Mouse (Mus musculus): ENCODE results near the gene Znhit1.
"Not testable (repeated sequence)": the region's sequence is repeated elsewhere in the genome, so short reads cannot be mapped to it uniquely, and the experiment has no call there.

Znhit1 gene

DNA sequence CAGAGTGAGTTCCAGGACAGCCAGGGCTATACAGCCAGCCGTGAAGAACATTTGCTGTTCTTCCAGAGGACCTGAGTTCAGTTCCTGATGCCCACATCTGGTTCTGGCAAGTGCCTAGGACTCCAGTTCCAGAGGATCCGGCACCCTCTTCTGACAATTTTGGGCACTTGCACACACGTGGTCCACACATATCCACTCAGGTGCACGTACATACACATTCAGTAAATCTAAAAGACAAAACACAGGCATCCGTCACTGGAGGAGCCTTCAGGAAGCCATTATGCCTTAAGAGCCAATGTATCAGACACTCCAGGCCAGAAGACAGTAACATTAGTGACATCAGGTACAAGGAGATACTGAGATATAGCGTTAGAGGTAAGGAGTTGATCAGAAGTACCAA, 37.3 kb downstream of the Znhit1 start:
- DNase-seq = no peak

DNA sequence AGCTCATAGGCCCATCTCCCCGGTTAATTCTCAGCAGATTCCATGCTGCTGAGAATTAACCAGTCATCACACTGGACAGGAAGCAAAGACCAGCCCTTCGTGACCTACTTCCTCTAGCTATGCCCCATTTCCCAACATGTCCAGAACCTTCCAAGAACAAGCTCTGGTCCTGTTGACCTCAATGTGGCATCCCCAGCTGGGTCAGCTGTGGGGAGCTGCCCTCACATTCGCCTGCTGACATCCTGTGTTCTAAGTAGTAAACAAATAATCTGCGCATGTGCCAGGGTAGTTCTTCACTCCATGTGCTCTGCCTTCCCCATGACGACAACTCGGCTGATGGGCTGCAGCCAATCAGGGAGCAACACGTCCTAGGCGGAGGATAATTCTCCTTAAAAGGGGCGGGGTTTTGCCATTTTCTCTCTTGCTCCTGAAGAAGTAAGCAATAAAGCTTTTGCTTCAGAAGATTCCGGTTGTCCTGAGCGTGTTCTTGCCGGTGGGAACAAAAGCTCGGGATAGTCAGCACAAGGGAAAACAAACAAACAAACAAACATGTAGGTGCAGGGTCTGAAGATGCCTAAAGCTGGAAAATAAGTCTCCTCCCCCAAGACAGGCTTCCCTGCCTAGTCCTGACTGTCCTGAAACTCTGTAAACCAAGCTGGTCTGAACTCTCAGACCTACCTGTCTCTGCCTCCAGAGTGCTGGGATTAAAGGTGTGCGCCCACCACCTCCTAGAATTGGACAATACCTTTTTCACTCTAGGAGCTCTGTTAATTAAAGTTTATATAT, 38.1 kb downstream of the Znhit1 start:
- DNase-seq = not testable (repeated sequence)

DNA sequence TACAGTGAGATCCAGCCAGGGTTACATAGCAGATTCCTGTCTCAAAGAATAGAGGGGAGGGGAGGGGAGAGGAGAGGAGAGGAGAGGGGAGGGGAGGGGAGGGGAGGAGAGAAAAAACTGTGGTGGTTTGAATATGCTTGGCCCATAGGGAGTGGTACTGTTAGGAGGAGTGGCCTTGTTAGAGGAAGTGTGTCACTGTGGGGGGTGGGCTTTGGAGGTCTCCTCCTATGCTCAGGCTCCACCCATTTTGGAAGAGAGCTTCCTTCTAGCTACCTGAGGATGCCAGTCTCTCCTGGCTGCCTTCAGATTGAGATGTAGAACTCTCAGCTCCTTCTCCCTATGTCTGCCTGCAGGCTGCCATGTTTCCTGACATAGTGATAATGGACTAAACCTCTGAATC, 39.9 kb downstream of the Znhit1 start:
- DNase-seq = no peak

DNA sequence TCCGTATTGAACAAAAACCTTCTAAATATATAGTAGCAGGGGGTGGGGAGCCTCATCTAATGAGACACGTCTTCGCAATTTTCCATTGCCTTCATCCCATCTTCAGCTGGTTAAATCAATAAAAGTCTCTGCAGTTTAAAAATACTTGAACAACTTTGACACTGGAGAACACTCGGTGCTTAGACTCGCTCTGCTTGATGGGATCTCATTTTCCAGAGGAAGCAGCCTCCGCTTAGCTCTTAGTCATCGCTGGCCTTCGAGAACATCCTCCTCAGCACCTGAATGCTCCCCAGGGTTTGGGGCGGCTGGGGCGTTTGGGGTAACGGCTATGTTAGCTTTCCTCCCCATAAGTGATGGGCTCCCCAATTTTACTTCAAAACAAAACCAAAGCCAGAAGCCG, 42.7 kb downstream of the Znhit1 start:
- DNase-seq = no peak

DNA sequence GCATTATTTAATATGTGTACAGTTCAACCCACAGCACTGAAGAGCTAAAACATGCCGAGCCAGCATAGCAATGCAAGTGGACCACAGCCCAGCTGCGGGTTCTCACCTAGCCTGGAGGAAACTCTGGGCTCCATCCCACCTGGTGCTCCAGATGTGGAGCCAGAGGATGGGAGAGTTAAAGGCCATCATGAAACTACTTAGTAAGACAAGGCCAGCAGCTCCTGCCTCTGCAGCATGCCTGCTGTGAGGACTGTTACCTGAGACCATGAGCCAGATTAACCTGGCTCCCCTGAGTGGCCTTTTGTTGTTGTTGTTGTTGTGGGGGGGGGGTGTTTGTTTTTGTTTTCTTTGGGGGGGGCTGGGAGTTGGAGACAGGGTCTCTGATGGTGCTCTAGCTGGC, 44.4 kb downstream of the Znhit1 start:
- DNase-seq = no peak

DNA sequence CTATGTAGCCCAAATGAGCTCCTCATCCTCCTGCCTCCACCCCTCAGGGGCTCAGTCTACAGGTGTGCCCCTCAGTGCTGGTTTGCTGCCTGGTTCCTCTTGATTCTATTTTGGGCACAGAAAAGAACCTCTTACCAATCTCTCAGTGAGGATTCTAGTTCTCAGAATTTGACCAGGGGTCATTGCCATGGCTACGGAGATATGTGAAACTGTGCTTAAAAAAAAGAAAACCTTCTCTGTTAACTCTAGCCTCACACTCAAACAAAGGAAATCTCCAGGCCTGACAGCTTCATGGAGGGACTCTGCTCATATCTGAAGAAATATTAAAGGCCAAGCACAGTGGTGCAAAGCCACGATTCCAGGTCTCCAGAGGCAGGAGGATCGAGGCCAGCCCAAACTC, 45.0 kb downstream of the Znhit1 start:
- no peak for DNase-seq

DNA sequence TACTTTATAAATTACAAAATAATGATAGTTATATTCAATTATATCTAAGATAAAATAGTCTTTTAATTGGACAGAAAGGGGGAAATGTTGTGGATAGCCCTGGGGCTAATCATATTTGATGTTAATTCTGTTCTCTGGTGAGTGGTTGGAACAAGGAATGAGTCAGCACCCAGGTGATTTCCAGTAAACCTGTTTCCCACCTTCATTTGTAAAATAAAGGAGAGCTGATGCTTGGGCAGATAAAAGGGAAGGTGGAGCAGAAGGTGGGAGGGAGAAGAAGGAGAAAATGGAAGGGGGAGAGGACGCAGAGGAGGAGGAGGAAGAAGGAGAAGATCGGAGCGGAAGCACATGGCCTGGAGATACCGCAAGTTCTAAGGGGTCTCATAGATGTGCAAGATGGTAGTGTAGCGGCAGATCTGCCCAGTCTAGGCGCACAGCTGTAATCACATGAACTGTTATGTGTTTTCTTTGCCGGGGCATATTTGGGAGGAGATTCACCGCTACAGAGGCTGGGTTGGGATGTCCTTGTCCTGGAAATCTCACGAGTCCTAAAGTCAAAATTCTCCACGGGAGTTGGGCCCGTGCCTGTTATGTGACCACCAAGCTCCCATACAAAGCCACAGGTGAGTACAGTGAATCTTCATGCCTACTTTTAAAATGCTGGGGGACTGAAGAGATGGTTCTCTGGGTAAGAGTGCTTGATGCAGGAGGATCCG, 46.8 kb downstream of the Znhit1 start:
- DNase-seq = no peak

DNA sequence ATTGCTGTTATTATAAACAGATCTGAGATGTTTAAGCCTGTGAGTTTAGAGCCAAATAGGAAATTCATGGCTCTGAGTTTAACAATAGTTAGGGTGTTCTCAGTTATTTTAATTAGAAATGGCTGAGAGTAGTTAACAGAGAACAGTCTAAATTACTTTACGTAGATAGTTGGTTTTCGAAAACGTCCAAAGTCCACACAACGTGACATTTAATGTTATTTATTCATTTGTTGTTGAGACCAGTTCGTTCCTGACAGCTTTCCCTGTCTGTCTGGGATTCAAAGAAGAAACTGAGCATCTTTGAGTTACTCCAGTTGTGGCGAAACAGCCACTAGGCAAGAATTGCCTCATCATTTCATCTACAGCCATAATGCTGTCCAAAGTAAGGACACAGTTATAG, 47.8 kb downstream of the Znhit1 start:
- not testable (repeated sequence) for DNase-seq

DNA sequence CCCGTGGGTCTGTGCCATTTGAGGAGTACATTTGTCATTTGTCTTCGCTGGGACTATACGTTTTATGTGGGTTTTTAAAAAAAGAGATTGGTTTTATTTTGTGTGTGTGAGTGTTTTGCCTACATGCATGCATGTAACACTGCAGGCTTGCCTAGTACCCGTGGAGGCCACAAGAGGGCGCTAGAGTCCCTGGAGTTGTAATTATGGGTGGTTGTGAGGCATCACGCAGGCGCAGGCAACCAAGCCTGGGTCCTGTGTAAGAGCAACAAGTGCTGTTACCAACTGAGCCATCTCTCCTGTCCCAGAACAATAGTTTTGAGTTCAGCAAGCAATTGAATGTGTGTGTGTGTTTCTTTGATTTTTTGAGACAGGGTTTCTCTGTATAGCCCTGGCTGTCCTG, 48.5 kb downstream of the Znhit1 start:
- DNase-seq = peak; percentile 31 to 32

DNA sequence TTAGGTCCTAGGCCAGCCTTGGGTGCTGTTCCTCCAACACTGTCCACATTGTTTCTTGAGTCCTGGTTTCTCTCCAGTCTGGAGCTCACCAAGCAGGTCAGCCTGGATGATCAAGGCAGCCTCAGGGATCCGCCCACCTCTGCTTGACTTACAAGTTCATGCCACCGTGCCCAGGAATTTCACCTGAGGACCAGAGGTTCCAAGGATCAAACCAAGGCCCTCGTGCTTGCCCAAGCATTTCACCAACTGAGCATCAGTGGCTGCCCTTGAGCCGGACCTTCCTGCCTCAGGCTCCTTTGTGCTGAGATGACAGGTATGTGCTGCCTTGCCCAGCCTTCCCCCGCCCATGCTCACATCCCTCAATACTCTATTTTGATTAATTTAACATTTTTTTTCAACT, 50.2 kb downstream of the Znhit1 start:
- peak in 1 of 2 experiments; percentile 38 for DNase-seq

DNA sequence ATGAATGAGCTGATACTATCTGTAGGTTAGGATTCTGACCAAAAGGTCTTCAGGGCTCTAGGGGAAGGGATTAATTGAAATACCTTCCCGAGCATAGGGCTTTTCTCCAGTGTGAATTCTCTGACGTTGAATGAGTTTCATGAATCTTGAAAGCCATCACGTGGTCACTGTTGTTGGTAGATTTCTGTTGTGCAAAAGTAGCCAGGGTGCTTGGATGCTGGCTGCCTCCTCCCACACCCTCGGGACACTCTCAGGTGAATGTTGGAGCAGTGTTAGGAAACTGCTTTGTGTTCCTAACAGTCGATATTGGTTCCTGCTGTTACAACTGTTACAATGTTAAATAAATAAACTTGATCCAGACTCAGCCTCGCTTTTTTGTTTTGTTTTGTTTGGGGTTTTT, 51.1 kb downstream of the Znhit1 start:
- no peak for DNase-seq

DNA sequence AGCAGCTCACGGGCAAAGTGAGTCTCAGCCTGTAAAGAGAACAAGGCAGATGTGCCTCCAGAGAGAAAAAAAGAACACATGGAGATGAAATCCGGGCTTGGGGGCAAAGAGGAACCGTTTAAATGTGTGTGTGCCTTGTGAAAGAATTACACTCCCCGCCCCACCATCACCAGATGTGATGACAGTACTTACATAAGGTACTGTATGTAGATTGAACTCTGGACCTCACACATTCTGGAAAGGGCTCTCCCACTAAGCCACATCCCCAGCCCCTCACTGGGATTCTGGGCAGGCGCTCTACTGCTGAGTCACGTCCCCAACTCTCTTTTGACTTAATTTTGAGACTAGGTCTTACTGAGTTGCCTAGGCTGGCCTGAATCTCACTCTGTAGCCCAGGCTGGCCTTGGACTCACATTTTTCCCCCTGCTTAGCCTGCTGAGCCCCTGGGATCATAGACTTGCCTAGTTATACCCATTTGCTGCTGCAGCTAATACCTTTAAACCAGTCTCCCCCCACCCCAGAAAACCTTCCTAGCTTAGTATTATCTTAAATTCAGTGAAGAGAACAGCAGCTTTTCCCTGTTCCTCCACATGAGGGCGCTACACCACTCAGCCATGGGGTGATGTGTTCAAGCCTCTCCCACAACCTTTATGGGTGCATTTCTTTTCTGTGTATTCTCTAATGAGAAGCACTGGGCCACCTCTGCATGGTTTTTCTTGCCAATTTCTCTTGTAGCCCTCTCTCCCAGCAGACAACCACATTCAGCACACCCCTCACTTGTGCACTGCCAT, 51.7 kb downstream of the Znhit1 start:
- peak; percentile 44 to 47 for DNase-seq

DNA sequence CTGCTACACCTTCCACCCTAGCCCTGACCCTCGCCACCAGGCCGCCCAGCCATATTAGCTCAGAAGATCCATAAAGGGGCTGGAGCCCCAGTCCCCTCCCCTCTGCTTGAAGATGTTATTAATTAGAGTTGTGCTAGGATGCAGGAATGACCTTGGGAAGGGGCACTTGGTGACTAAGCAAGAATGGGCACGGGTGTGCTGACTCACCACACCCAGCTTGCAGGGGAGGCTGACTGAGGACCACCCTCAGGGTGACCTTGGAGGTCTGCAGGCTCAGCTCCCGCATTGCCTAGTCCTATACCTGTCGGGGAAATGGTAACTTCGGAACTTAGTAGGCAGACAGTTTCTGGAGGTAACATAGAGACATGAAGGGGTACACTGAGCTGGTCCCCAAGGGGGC, 53.9 kb downstream of the Znhit1 start:
- DNase-seq = no peak

DNA sequence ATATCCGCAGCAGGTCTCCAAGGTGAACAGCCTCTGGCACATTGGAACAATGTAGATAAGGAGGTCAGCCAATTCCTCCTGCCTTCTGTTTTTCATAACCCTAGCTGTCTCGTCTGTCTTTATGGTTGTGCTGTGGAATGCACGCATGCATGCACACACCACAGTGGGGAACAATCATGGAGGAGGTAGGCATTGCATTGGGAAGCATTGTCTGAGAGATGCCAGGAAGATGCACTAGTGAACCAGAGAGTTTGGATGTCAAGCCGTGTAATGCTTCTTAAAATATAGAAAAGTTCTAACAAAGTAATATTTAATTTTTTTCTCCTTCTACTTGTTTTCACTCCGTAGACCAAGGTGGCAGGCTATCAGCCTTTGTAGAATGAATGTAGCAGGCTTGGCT, 54.9 kb downstream of the Znhit1 start:
- no peak for DNase-seq

Measured in kidney, postnatal 4 days (tissue).